Mouse (Mus musculus) G1E-ER4 (cell line): Measurements from ENCODE around the gene Olfr12. TPM values are rescaled to one million over a fixed set of nuclear protein-coding genes. Genes with fewer than 3 reads are reported as not detected.

Source experiments
- GATA1 ChIP-seq: IDR thresholded peaks from one replicate; pipeline ENCODE4 v1.8.0; 2012; ENCODE audit warnings: low read length, inconsistent platforms
- polyA plus RNA-seq: library from polyadenylated mRNA; stranded (reverse); fragments of >175 nt; gene quantifications from 2 replicates; pipeline ENCODE4 v1.2.3, GENCODE M21; 2012

Olfr12 gene
- not detected in 2 replicates for polyA plus RNA-seq

DNA sequence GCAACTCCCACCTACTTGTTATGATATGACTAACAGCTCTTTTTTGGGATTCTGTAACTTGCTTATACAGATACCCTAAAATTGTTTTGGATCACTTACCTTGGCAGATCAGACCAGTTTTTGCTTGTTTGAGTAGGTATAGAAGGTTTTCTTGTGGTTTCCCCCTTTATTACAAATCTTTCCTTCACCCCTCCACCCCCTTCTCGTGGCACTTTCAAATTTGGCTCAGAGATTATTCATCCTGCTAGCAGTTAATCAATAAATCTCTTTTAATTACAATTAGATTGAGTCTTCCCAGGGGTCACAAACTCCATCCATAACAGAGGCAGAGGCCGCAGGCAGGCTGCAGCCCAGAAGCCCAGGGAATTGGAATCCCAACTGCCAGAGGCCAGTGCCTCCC lies at the start of gene Olfr12:
Olfr12 (plus strand) TSS at position 301 of the 400 bp plus-strand sequence.
- TF ChIP-seq GATA1, result no peak

DNA sequence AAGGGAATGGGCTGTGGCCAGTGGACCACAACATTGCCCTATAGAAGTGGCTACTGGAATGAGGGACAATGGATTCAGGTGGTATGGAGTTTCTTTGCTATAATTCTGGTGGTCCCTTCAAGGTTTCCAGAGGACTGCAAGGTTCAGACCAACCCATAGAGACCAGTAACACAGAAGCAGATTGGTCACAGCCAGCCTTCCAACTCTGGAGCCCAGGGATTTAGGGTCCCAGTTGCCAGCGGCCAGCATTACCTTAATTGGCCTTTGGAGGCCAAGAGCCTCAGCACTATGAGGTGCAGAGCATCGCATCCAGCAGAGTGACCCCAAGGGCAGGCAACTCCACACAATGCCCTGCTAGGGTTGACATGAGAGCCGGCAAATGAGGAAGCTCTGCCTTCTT lies 46.6 kb upstream of the Olfr12 start, which contains the start of gene Olfr1413:
Olfr1413 (plus strand) TSS at position 301 of the 400 bp plus-strand sequence.
- TF ChIP-seq GATA1, result no peak

DNA sequence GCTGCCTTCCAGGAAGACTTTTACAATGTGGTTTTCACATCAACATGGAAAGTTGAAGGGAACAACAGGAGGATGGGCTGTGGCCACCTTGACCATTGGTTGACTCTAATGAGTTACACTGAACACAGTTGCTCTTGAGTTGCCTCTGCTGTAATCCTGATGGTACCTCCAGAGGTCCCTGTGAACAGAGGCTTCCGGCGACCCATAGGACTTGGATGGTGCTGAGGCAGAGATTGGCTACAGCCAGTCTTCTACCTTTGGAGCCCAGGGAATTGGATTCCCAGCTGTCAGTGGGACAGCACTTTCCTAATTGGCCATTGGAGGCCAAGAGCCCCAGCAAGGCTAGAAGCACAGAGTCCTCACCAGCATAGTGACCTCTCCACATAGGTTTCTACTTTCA lies 32.1 kb upstream of the Olfr12 start, which contains the start of gene Olfr1412:
Olfr1412 (plus strand) TSS at position 301 of the 400 bp plus-strand sequence.
- TF ChIP-seq GATA1, result no peak

DNA sequence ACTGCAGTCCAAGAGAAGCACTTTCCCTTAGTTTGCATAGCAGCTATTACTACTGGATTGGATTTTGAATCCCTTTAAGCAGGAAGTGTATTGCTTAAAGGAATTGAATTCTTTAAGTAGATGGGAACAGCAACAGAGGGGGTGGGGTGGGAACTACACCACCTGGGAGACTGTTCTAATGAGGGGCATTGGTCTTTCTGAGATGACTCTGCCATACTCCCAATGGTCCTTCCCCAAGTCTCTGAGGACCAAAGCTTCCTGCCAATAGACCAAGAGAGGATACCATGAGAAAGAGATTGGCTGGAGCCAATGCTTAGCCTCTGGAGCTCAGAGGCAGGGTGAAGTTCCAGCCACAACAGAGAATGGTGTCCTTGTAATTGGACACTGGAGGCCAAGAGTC lies 23.5 kb upstream of the Olfr12 start, which contains the start of gene Olfr1411:
Olfr1411 (plus strand) TSS at position 301 of the 400 bp plus-strand sequence.
- TF ChIP-seq GATA1, result no peak

DNA sequence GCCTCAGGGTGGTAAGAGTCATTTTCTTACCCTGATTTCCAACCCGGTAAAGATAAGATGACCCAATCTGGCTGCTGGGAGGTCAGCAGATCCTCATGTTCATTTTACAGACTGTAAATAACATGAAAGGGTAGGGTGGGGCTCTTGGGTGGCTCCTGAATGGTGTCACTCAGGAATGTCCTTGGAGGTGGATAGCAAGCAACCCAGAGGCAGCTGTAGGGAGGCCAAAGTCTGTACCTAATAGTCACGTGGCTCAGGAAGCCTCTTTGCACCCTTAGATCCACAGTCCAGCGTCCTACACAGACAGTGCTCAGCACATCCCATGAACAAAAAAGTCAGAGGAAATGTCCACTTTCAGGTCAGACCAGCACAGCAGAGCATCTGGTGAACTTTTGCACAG lies 21.6 kb upstream of the Olfr12 start:
- no peak for TF ChIP-seq GATA1

DNA sequence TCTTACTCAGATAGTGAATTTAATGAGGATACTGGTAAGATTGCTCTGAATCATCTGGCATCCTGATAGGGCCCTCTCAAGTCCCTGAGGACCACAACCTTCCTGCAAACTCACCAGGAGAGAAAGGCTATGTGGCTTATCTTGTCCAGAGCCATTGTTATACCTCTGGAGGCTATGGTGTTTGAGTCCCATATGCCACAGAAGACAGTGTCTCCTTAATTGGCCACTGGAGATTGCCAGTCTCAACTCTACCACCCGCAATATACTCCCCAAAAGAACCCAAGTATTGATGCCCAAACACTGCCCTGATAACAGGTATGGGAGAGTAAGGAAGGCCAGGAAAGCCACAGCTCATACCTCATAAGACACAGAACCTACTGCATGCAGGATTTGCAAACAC lies 12.1 kb upstream of the Olfr12 start, which contains the start of gene Olfr1410:
Olfr1410 (plus strand) TSS at position 301 of the 400 bp plus-strand sequence.
- TF ChIP-seq GATA1, result no peak

DNA sequence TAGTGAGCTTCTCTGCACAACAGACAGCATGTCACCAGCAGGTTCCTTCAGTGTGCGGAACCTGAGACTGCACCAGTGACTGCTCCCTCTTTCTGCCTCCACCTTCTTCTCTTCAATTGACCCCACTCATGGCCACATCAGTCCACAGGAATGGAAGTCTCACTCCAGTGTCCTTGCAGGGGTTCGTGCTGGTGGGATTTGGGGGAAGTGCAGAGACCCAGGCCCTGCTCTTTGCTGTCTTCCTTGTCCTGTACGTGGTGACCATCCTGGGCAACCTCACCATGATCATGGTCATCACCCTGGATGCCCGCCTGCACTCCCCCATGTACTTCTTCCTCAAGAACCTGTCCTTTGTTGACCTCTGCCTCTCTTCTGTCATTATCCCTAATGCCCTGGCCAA lies 9.9 kb upstream of the Olfr12 start:
- no peak for TF ChIP-seq GATA1

DNA sequence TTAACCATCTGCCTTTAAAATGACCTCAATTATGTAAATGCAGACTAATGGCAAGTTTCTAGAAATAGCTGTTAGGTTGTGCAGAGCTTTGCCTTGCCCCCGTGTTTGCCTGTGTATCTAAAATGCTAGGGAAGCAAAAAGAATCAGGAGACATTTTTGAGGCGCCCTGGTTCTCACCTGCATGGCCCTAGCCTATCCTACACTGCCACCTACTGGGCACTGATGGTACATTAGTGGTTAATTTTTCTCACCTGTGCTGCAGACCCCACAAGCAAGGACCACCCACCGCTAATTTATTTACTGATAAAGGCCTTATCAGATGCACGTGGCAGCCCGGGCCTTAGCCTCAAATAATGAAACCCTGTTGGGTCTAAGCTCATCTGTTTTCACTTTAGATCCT lies 6.6 kb upstream of the Olfr12 start:
- TF ChIP-seq GATA1, result no peak

DNA sequence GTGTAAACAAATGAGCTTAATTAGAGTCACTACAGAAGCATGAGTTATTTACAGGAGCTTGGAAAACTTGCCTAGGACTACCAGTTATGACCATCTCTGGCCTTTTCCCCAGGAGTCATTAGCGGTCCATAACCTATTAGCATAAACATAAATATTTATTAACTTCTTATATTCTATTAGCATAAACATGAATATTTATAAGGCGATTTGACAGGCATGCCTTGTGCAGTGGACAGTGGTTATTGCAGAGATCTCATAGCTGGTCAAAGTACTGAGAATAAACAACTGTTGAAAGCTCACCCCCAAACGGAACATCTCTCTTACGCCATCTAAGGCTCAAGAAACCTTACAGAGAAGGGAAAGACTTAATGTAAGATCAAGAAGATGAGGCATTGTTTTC lies 4.4 kb upstream of the Olfr12 start:
- no peak for TF ChIP-seq GATA1

DNA sequence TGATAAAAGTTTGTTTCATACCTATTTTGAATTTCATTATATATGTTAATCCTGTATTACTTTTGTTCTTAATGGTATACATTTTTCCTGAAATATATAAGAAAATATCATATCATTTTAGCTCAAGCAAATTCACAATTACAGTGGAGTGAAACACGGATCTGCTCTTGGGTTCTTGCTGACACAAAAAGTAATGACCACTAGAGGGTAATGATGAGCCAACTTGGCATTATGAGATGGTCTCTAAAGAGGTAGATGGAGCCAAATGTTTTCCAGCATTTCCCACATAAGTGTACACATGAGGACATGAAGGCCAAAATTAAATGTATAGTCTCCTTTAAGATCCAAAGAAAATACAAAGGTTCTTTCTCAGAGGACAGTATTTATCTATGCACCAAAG lies 3.1 kb upstream of the Olfr12 start:
- TF ChIP-seq GATA1, result no peak

DNA sequence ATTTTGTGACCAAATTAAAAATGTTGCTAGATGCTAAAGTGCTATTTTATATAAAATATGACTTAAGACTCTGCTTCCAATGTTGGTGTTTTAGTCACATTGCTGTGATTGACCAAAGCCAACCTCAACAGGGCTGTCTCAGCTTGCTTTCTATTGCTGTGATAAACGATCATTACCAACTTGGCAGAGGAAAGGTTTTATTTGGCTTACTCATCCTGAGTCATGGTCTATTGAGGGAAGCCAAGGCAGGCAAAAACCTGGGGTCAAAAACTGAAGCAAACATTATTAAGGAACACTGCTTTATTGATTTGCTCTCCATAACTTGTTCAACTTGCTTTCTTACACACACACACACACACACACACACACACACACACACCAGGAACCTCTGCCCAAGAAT lies 1.5 kb upstream of the Olfr12 start:
- TF ChIP-seq GATA1, result no peak

DNA sequence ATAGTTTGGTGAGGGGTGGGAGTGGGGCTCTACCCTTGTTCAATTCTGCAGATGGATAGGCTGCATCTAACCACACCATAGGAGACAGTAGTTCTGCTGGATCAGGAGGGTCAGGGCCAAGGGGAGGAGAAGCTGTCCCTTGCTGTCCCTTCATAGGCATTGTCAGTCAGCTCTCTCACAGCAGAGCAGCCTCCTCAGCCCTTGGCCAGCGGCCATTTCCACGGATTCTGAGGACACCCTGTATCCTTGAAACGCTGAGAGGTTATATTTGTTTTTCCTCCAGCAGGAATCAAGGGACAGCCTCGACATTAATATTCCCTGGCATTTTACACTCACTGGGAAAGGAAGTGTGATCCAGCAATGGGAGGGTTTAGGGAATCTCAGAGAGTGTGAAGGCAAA lies 772 bp downstream of the Olfr12 start:
- no peak for TF ChIP-seq GATA1

DNA sequence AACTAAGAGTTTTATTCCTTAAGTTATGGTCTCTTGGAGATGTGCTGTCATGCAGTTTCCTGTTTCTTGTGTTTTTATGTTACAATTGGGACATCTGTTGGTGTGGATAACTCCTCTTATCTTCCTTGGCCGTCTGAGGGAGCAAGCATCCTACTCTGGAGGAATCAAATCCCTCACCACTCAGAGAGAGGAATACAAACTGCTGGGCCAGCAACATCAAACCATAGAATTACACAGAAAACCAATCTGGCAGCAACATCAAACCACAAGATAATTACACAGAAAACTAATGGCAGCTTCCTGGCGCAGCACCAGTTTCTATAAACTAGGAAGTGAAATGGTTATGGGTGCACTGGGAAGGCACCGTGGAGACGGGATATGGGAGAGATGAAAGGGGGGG lies 10.6 kb downstream of the Olfr12 start:
- no peak for TF ChIP-seq GATA1

DNA sequence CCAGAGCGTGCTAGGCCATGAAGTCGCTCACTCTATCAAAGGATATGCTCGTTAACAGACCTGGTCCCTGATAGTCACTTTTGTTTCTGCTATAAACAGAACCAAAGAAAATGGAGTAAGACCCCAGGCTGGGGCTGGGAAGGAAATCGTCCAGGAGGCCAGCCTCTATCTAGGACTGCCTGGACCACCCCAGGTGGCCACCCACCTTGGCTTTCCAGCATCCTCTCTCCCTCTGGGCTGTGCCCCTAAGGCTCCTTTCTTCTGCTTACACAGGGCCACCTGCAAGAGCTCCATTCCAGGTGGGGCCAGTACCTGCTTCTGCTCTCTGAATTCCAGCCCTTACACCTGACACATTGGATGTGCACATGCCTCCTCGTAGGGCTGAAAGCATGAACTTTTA lies 14.6 kb downstream of the Olfr12 start:
- no peak for TF ChIP-seq GATA1

DNA sequence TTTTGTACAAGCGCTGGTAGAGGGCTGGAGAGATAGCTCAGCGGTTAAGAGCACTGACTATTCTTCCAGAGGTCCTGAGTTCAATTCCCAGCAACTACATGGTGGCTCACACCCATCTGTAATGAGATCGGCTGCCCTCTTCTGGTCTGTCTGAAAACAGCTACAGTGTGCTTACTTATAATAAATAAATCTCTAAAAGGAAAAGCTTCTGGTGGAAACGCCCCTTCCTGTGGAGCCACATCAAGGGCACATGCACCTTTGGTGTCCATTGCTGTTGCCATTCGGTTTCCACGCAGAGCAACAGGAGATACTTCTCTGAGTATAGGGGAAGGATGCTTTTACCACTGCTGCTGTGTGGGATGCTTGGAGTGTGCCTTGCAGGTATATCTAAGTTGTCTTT lies 15.4 kb downstream of the Olfr12 start:
- no peak for TF ChIP-seq GATA1

DNA sequence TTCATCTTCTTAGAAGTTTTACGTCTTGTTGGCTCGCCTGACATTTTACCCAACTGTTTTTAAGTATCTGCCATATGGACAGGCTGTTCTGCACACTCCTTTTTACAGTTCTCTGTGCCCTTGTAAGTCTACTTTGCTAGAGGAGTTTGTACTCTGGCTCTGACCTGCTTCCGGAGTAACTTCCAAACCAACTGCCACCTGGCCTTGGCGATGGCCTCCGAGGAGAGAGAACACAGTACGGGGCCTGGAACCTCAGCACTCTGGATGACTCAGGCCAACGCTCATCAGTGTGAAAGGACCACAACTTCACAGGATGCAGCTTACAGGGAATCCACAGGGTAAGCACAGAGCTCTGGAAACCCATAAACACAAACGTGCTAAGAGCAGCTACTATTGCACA lies 16.1 kb downstream of the Olfr12 start:
- no peak for TF ChIP-seq GATA1

DNA sequence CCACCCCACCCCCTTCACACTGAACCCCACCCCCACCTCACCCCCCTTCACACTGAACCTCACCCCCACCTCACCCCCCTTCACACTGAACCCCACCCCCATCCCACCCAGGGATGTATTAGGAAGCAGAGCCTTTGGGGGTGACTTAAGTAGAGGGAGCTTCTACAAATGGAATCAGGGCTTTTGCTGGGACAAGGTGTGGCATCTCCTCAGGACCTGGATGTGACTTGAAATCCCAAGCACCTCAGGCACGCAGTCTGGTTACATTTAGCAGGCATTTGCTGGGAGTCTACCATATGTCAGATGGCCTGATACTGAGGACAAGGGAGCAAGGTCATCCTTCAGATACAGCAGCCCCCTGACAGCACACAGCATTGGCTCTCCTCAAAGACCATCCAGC lies 17.0 kb downstream of the Olfr12 start:
- TF ChIP-seq GATA1, result no peak
